Mouse (Mus musculus): ENCODE data around the gene Atg14.

Gene Atg14

DNA sequence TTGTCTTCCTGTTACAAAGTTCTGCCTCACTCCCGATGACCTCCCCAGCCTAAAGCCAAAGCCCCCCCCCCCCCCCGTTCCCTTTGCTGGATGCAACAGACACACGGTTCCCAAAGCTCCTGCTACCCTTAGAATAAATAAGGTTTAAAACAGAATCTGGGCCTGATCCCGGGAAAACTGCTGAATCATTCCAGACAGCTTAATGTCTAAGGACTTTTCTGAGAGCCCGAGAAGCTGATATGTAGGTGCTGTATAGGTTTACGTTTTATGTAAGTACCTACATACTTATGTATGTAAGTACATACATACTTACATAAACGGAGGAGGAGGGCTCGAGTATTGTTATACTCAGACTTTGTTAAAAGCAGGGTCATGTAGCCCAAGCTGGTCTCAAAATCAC lies 45.1 kb downstream of the Atg14 start:
- Histone ChIP-seq H3K4me1 (replicated peaks; ENCODE audit: low read depth, low read length) (0 out of 2 replicates have a peak, but pooled peaks cover 2% of the 10 kb centered on the region), H3K27me3 (ENCODE audit: insufficient read depth, low read length) (no peaks in the 10 kb centered on the region), H3K4me3 (replicated peaks; ENCODE audit: low read length) (no peak overlapping the region), H3K36me3 (ENCODE audit: insufficient read depth, low read length) (peaks cover 27% of the 10 kb centered on the region), H3K9me3 (ENCODE audit: low read length) (no peaks in the 10 kb centered on the region)
- TF ChIP-seq POU5F1 (IDR thresholded peaks at IDR 0.05; ENCODE audit: borderline replicate concordance, low read length) (no peak), CTCF (conservative IDR thresholded peaks at IDR 0.05; ENCODE audit: low read length) (no peak), NANOG (IDR thresholded peaks at IDR 0.05; ENCODE audit: borderline replicate concordance, low read length) (no peak)

DNA sequence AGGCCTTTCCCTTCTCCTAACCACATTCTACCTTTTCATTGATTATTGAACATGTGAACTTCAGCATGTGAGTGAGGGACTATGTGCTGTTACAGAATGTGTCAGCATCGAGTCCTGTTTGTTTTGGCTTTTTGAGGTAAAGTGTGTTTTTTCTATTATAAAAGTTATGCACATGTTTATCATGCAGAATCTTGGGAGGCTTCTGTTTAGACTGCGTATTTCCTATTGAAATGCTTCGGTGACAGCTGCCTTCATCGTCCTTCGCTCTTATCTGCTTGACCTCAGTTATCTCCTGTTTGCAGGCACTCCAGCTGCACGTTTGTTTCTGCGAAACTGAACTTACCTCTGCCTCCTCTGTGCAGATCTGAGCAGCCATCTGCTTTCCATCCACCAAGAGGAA lies 48.1 kb downstream of the Atg14 start:
- Histone ChIP-seq H3K36me3 (ENCODE audit: insufficient read depth, low read length) (peaks cover 13% of the 10 kb centered on the region), H3K27me3 (ENCODE audit: insufficient read depth, low read length) (no peaks in the 10 kb centered on the region), H3K4me3 (replicated peaks; ENCODE audit: low read length) (no peak overlapping the region), H3K9me3 (ENCODE audit: low read length) (no peaks in the 10 kb centered on the region), H3K4me1 (replicated peaks; ENCODE audit: low read depth, low read length) (no peaks in the 10 kb centered on the region)
- TF ChIP-seq POU5F1 (IDR thresholded peaks at IDR 0.05; ENCODE audit: borderline replicate concordance, low read length) (no peak), NANOG (IDR thresholded peaks at IDR 0.05; ENCODE audit: borderline replicate concordance, low read length) (no peak), CTCF (conservative IDR thresholded peaks at IDR 0.05; ENCODE audit: low read length) (no peak)

DNA sequence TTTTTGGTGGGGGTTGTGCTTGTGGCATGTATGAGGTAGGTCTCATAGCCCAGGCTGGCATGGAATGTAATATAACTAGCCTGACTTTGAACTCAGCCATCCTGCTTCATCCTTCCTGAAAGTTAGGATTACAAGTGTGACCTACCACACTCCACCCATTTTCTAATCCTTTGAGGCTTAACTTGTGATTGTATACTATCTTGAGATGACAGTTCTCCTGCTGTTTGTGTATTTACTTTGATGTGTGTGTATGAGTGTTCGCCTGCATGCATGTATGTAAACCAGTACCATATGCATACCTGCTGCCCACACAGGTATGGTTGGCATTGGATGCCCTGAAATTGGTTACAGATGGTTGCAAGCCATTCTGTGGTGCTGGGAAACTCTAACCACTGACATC lies 48.8 kb downstream of the Atg14 start:
- Histone ChIP-seq H3K27me3 (ENCODE audit: insufficient read depth, low read length) (no peaks in the 10 kb centered on the region), H3K9me3 (ENCODE audit: low read length) (no peaks in the 10 kb centered on the region), H3K4me1 (replicated peaks; ENCODE audit: low read depth, low read length) (peaks cover 1% of the 10 kb centered on the region), H3K36me3 (ENCODE audit: insufficient read depth, low read length) (peaks cover 6% of the 10 kb centered on the region), H3K4me3 (replicated peaks; ENCODE audit: low read length) (no peak overlapping the region)
- no peak for TF ChIP-seq NANOG (IDR thresholded peaks at IDR 0.05; ENCODE audit: borderline replicate concordance, low read length)
- TF ChIP-seq CTCF (conservative IDR thresholded peaks at IDR 0.05; ENCODE audit: low read length): no peak
- TF ChIP-seq POU5F1 (IDR thresholded peaks at IDR 0.05; ENCODE audit: borderline replicate concordance, low read length): no peak

DNA sequence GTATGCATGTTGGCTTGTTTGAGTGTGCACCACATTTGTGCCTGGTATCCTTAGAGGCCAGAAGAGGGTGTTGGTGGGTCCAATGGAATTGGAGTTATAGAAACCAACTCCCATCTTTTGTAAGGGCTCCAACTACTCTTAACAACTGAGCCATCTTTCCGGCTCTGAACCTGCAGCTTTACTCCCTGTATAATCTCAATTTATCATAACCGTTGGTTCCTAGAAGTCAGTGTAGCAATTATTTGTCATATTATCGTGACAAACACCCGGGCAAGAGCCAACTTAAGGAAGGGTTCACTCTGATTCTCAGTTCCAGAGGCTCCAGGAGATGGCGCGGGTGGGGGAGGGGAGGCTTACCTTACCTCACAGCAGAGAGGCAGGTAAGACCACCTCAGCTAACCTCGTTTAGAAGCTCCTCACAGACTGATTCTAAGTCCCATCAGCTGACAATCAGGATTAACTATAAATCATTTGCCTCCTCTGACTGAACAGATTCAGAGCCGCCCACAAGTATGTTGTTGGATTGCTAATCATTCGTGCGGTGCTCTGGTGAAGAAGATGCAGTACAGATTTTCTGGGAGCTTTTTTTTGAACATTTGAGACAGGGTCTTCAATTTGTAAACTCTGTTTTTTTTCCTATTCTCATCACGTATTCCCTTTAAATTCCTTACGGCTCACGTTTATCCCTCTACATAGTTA lies 49.5 kb downstream of the Atg14 start:
- Histone ChIP-seq H3K4me3 (replicated peaks; ENCODE audit: low read length) (no peak overlapping the region), H3K27me3 (ENCODE audit: insufficient read depth, low read length) (no peaks in the 10 kb centered on the region), H3K36me3 (ENCODE audit: insufficient read depth, low read length) (peaks cover 4% of the 10 kb centered on the region; the same call in 1 of the 2 replicates), H3K4me1 (replicated peaks; ENCODE audit: low read depth, low read length) (peaks cover 4% of the 10 kb centered on the region), H3K9me3 (ENCODE audit: low read length) (no peaks in the 10 kb centered on the region)
- no peak for TF ChIP-seq CTCF (conservative IDR thresholded peaks at IDR 0.05; ENCODE audit: low read length)
- no peak for TF ChIP-seq NANOG (IDR thresholded peaks at IDR 0.05; ENCODE audit: borderline replicate concordance, low read length)
- TF ChIP-seq POU5F1 (IDR thresholded peaks at IDR 0.05; ENCODE audit: borderline replicate concordance, low read length): no peak

DNA sequence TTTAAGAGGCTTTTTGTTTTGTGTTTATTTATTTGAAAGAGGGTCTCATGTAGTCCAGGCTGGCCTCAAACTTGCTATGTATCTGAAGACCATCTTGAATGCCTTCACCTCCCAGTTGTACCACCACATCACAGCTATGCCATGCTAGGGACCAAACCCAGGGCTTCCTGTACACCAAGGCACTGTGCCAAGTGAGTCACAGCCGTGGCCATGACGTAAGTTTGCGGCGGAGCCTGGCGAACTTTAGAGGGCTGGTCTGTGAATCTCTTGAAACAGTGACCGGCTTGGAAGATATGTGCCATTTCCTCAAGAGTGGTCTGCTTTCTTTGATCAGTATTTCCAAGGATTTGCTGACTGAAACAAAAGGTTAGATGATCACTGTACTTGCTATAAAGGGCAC lies 51.8 kb downstream of the Atg14 start:
- H3K36me3 ChIP-seq (ENCODE audit: insufficient read depth, low read length): peaks cover 4% of the 10 kb centered on the region; the same call in 1 of the 2 replicates
- no peaks in the 10 kb centered on the region for H3K9me3 ChIP-seq (ENCODE audit: low read length)
- H3K4me3 ChIP-seq (replicated peaks; ENCODE audit: low read length): no peak overlapping the region
- TF ChIP-seq NANOG (IDR thresholded peaks at IDR 0.05; ENCODE audit: borderline replicate concordance, low read length): no peak
- H3K4me1 ChIP-seq (replicated peaks; ENCODE audit: low read depth, low read length): peaks cover 23% of the 10 kb centered on the region
- H3K27me3 ChIP-seq (ENCODE audit: insufficient read depth, low read length): no peaks in the 10 kb centered on the region

DNA sequence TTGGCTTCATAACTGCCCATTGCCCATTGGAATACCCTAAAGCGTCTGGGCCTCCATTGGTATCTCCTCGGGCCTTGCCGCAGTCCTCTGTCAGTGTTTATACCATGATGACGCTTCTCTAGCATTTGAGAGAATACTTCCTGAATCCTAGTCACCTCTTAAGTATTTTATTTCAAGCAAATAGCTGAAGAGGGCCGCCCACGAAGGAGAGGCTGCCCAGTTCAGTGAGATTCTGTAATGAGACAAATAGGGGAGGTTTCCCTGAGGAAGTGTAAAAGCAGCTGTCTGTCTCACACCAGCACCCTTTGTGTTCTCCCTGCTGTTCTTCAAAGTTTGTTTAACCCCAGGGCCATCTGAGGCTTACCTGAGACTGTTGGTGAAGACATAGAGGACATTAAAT lies 53.7 kb downstream of the Atg14 start:
- no peaks in the 10 kb centered on the region for H3K27me3 ChIP-seq (ENCODE audit: insufficient read depth, low read length)
- TF ChIP-seq CTCF (conservative IDR thresholded peaks at IDR 0.05; ENCODE audit: low read length) (no peak), POU5F1 (IDR thresholded peaks at IDR 0.05; ENCODE audit: borderline replicate concordance, low read length) (no peak), NANOG (IDR thresholded peaks at IDR 0.05; ENCODE audit: borderline replicate concordance, low read length) (no peak)
- H3K4me3 ChIP-seq (replicated peaks; ENCODE audit: low read length): no peak overlapping the region
- peaks cover 4% of the 10 kb centered on the region; the same call in 1 of the 2 replicates for H3K36me3 ChIP-seq (ENCODE audit: insufficient read depth, low read length)
- peaks cover 30% of the 10 kb centered on the region for H3K4me1 ChIP-seq (replicated peaks; ENCODE audit: low read depth, low read length)
- no peaks in the 10 kb centered on the region for H3K9me3 ChIP-seq (ENCODE audit: low read length)

DNA sequence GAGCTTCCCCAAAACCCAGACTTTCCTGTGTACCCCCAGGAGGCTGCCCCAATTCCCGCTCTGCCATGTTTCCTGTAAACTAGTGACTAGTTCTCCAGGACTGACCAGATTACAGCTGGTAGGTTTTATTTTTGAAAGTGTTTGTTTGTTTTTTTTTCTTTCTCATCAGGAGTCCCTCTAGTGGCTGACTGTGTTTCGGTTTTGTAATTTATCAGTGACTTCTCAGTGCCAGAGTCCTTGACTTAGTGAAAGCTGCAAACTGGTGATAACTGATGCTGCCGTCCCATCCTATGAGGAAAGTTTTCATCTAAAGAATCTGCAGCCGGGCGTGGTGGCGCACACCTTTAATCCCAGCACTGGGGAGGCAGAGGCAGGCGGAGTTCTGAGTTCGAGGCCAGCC lies 54.8 kb downstream of the Atg14 start:
- Histone ChIP-seq H3K4me3 (replicated peaks; ENCODE audit: low read length) (no peak overlapping the region), H3K27me3 (ENCODE audit: insufficient read depth, low read length) (no peaks in the 10 kb centered on the region), H3K9me3 (ENCODE audit: low read length) (no peaks in the 10 kb centered on the region), H3K4me1 (replicated peaks; ENCODE audit: low read depth, low read length) (peaks cover 33% of the 10 kb centered on the region), H3K36me3 (ENCODE audit: insufficient read depth, low read length) (peaks cover 4% of the 10 kb centered on the region; the same call in 1 of the 2 replicates)
- TF ChIP-seq NANOG (IDR thresholded peaks at IDR 0.05; ENCODE audit: borderline replicate concordance, low read length) (no peak), POU5F1 (IDR thresholded peaks at IDR 0.05; ENCODE audit: borderline replicate concordance, low read length) (no peak), CTCF (conservative IDR thresholded peaks at IDR 0.05; ENCODE audit: low read length) (no peak)

DNA sequence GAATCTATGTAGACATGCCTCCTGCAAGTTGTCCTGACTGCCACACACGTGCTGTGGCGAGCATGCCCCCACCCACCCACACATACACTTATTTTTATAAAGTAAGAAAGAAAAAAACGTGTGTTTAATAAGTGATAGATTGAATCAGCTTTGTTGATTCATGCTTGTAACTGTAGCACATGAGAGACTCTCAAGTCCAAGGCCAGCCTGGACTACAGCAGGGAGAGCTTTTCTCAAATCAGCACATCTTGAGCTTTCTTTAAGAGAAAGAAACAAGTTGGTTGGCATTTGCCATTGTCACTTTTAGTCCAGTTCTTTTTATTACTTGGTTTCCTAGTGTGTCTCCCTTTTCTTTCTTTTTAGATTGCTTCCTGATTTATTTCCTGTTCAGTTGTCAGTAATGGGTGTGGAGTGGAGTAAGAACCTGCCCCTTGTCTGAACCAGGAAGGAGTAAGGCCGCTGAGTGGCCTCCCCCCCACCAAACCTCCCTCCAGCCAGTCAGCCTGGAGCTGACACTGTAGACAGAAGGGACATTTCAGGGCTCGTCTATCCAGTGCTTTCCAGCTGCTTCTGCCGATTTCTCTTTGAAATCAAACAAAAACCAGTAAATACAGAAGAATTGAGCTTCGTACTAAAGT lies 55.5 kb downstream of the Atg14 start:
- Histone ChIP-seq H3K36me3 (ENCODE audit: insufficient read depth, low read length) (peaks cover 4% of the 10 kb centered on the region; the same call in 1 of the 2 replicates), H3K27me3 (ENCODE audit: insufficient read depth, low read length) (no peaks in the 10 kb centered on the region), H3K4me1 (replicated peaks; ENCODE audit: low read depth, low read length) (peaks cover 37% of the 10 kb centered on the region), H3K9me3 (ENCODE audit: low read length) (no peaks in the 10 kb centered on the region), H3K4me3 (replicated peaks; ENCODE audit: low read length) (no peak overlapping the region)
- TF ChIP-seq POU5F1 (IDR thresholded peaks at IDR 0.05; ENCODE audit: borderline replicate concordance, low read length) (no peak), CTCF (conservative IDR thresholded peaks at IDR 0.05; ENCODE audit: low read length) (no peak), NANOG (IDR thresholded peaks at IDR 0.05; ENCODE audit: borderline replicate concordance, low read length) (no peak)

Measured in E14TG2a.4 (cell line).